Mouse (Mus musculus): Measurements from ENCODE around the gene Olfr96. TPM values are rescaled to one million over a fixed set of nuclear protein-coding genes. Genes with fewer than 3 reads are reported as not detected.
"Not testable (repeated sequence)": the region's sequence is repeated elsewhere in the genome, so short reads cannot be mapped to it uniquely, and the experiment has no call there.

The Olfr96 gene
- polyA plus RNA-seq, 1 experiment from 2014 or later: not detected

- Histone ChIP-seq H3K4me3 (replicated peaks) (no peak overlapping the region), H3K9me3 (no peaks in the 10 kb centered on the region), H3K36me3 (no peaks in the 10 kb centered on the region), H3K4me2 (replicated peaks) (no peak overlapping the region), H3K27me3 (replicated peaks) (no peaks in the 10 kb centered on the region), H3K9ac (no peak overlapping the region), H3K4me1 (replicated peaks) (no peaks in the 10 kb centered on the region), H3K27ac (no peak overlapping the region)
- 77% methylated on average over 3 of the region's 3 CpGs for WGBS
- no peak for ATAC-seq
Measured at GRCm38 (mm10) chr17:37218486-37218885, 1.5 kb upstream of the Olfr96 start.

- H3K4me2 ChIP-seq (replicated peaks): no peak overlapping the region
- H3K27ac ChIP-seq: no peak overlapping the region
- WGBS: 27% methylated on average over 1 of the region's 1 CpGs
- no peak overlapping the region for H3K4me3 ChIP-seq (replicated peaks)
- H3K4me1 ChIP-seq (replicated peaks): no peaks in the 10 kb centered on the region
- no peaks in the 10 kb centered on the region for H3K27me3 ChIP-seq (replicated peaks)
- no peak overlapping the region for H3K9ac ChIP-seq
- no peaks in the 10 kb centered on the region for H3K36me3 ChIP-seq
- H3K9me3 ChIP-seq: no peaks in the 10 kb centered on the region
- no peak for ATAC-seq
Measured at GRCm38 (mm10) chr17:37221879-37222278, 1.9 kb downstream of the Olfr96 start.

- not testable (repeated sequence) for H3K4me1 ChIP-seq (replicated peaks); H3K9me3 ChIP-seq; H3K4me3 ChIP-seq (replicated peaks); ATAC-seq; H3K9ac ChIP-seq; H3K4me2 ChIP-seq (replicated peaks); H3K36me3 ChIP-seq; H3K27ac ChIP-seq; H3K27me3 ChIP-seq (replicated peaks)
- WGBS: 88% methylated on average over 2 of the region's 2 CpGs
Measured at GRCm38 (mm10) chr17:37237230-37237629, 17.3 kb downstream of the Olfr96 start, which contains the start of gene Olfr97. TSS of gene Olfr97 (minus strand) at chr17:37237330.

- 10% methylated on average over 3 of the region's 3 CpGs for WGBS
- no peaks in the 10 kb centered on the region for H3K36me3 ChIP-seq
- no peak overlapping the region for H3K9ac ChIP-seq
- H3K4me3 ChIP-seq (replicated peaks): no peak overlapping the region
- H3K4me1 ChIP-seq (replicated peaks): no peaks in the 10 kb centered on the region
- no peak overlapping the region for H3K27ac ChIP-seq
- peak; percentile 62 for ATAC-seq
- no peaks in the 10 kb centered on the region for H3K27me3 ChIP-seq (replicated peaks)
- no peaks in the 10 kb centered on the region; the same call in 1 of the 2 replicates for H3K9me3 ChIP-seq
- H3K4me2 ChIP-seq (replicated peaks): no peak overlapping the region
Measured at GRCm38 (mm10) chr17:37242198-37242597, 22.3 kb downstream of the Olfr96 start.

- no peaks in the 10 kb centered on the region for H3K27me3 ChIP-seq (replicated peaks)
- no peaks in the 10 kb centered on the region for H3K36me3 ChIP-seq
- no peaks in the 10 kb centered on the region for H3K4me1 ChIP-seq (replicated peaks)
- H3K27ac ChIP-seq: no peak overlapping the region
- WGBS: 36% methylated on average over 5 of the region's 5 CpGs
- H3K4me2 ChIP-seq (replicated peaks): no peak overlapping the region
- no peaks in the 10 kb centered on the region for H3K9me3 ChIP-seq
- H3K9ac ChIP-seq: no peak overlapping the region
- peak; percentile 41; the same call in 1 of the 2 replicates for ATAC-seq
- H3K4me3 ChIP-seq (replicated peaks): no peak overlapping the region
Measured at GRCm38 (mm10) chr17:37246715-37247114, 26.8 kb downstream of the Olfr96 start.

- no peaks in the 10 kb centered on the region for H3K4me1 ChIP-seq (replicated peaks)
- H3K36me3 ChIP-seq: no peaks in the 10 kb centered on the region
- H3K9me3 ChIP-seq: no peaks in the 10 kb centered on the region
- H3K4me2 ChIP-seq (replicated peaks): no peak overlapping the region
- H3K9ac ChIP-seq: no peak overlapping the region
- ATAC-seq: no peak
- H3K27me3 ChIP-seq (replicated peaks): no peaks in the 10 kb centered on the region
- H3K27ac ChIP-seq: no peak overlapping the region
- no peak overlapping the region for H3K4me3 ChIP-seq (replicated peaks)
Measured at GRCm38 (mm10) chr17:37249460-37249859, 29.5 kb downstream of the Olfr96 start.

- ATAC-seq: 0 out of 2 replicates have a peak, but pooled peaks have one; percentile 53
- Histone ChIP-seq H3K36me3 (no peaks in the 10 kb centered on the region), H3K9me3 (no peaks in the 10 kb centered on the region), H3K4me3 (replicated peaks) (no peak overlapping the region), H3K9ac (no peak overlapping the region), H3K27ac (no peak overlapping the region), H3K27me3 (replicated peaks) (no peaks in the 10 kb centered on the region), H3K4me2 (replicated peaks) (no peak overlapping the region), H3K4me1 (replicated peaks) (no peaks in the 10 kb centered on the region)
- 6% methylated on average over 1 of the region's 1 CpGs for WGBS
Measured at GRCm38 (mm10) chr17:37250544-37250943, 30.6 kb downstream of the Olfr96 start.

GRCm38 (mm10) chr17:37263626-37264025, 43.7 kb downstream of the Olfr96 start, which contains the start of gene Olfr98:
TSS of gene Olfr98 (minus strand) at chr17:37263749.
- H3K27me3 ChIP-seq (replicated peaks): no peaks in the 10 kb centered on the region
- no peak within 1 kb of the TSS for H3K9ac ChIP-seq
- no peaks in the 10 kb centered on the region for H3K9me3 ChIP-seq
- no peak within 1 kb of the TSS for H3K4me3 ChIP-seq (replicated peaks)
- H3K4me1 ChIP-seq (replicated peaks): no peaks in the 10 kb centered on the region
- H3K36me3 ChIP-seq: no peaks in the 10 kb centered on the region
- no peak for ATAC-seq
- H3K27ac ChIP-seq: no peak within 1 kb of the TSS
- 77% methylated on average over 1 of the region's 1 CpGs for WGBS
- no peak within 1 kb of the TSS for H3K4me2 ChIP-seq (replicated peaks)

DNA sequence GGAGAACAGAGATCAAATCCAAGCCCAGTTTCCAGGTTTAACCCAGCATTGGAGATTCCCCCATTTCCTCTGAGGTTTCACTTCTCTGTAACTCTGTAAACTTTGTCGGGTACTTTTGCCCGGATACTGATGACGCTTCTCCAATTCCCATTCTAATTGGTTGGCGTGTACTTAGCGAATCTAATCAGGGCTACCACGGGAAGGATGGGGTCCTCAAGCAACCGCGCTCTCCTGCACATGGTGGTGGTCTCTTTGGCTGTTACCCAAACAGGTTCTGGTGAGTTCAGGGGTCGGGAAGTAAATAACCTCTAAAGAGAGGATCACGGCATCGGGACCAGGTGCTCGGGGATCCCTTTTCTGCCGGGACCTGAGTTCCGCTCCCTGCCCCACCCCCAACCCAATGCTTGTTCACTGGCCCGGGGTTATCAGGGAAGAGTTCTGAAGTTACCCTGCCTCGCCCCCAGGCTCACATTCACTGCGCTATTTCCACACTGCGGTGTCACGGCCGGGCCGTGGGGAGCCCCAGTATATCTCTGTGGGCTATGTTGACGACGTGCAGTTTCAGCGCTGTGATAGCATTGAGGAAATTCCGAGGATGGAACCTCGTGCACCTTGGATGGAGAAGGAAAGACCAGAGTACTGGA, 50.2 kb downstream of the Olfr96 start, which contains the start of gene H2-M3:
Gene H2-M3 (plus strand): TSS at position 163 of the 644 bp plus-strand sequence.
- Histone ChIP-seq H3K27ac (no peak within 1 kb of the TSS), H3K4me2 (replicated peaks) (peak within 1 kb of the TSS; percentile 93), H3K4me1 (replicated peaks) (no peaks in the 10 kb centered on the region; the same call in 1 of the 2 replicates), H3K36me3 (no peaks in the 10 kb centered on the region), H3K27me3 (replicated peaks) (no peaks in the 10 kb centered on the region), H3K9me3 (no peaks in the 10 kb centered on the region), H3K4me3 (replicated peaks) (peak within 1 kb of the TSS; percentile 55), H3K9ac (peak within 1 kb of the TSS; percentile 47; the same call in 1 of the 2 replicates)
- 2% methylated on average over 26 of the region's 26 CpGs for WGBS
- peak; percentile 97 for ATAC-seq

DNA sequence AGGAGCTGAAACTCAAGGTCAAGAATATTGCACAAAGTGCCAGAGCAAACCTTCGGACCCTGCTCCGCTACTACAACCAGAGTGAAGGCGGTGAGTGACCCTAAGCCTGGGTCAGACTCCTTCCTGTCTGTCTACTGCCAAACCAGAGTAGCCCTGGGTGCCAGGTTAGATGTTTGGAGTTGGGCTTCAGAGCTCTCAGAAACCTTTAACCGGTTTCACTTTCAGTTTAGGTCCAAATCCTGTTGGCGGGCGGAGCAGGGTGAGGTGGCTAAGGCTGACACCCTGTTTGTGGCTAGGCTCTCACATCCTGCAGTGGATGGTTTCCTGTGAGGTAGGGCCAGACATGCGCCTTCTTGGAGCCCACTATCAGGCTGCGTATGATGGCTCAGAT, 50.8 kb downstream of the Olfr96 start:
- Histone ChIP-seq H3K27me3 (replicated peaks) (no peaks in the 10 kb centered on the region), H3K4me2 (replicated peaks) (peak overlapping the region; percentile 93), H3K27ac (no peak overlapping the region), H3K9me3 (no peaks in the 10 kb centered on the region), H3K4me3 (replicated peaks) (peak overlapping the region; percentile 55), H3K9ac (peak overlapping the region; percentile 47; the same call in 1 of the 2 replicates), H3K4me1 (replicated peaks) (no peaks in the 10 kb centered on the region; the same call in 1 of the 2 replicates), H3K36me3 (no peaks in the 10 kb centered on the region)
- WGBS: 45% methylated on average over 8 of the region's 8 CpGs
- ATAC-seq: peak; percentile 74

GRCm38 (mm10) chr17:37275626-37276248, 55.8 kb downstream of the Olfr96 start:
- 88% methylated on average over 2 of the region's 2 CpGs for WGBS
- ATAC-seq: no peak
- H3K36me3 ChIP-seq: no peaks in the 10 kb centered on the region
- H3K27ac ChIP-seq: no peak overlapping the region
- no peaks in the 10 kb centered on the region; the same call in 1 of the 2 replicates for H3K4me1 ChIP-seq (replicated peaks)
- H3K27me3 ChIP-seq (replicated peaks): no peaks in the 10 kb centered on the region
- H3K4me3 ChIP-seq (replicated peaks): no peak overlapping the region
- H3K9me3 ChIP-seq: no peaks in the 10 kb centered on the region
- H3K4me2 ChIP-seq (replicated peaks): no peak overlapping the region
- no peak overlapping the region for H3K9ac ChIP-seq

Data from intestine, embryonic 15.5 days (tissue).